Mouse (Mus musculus): Measurements from ENCODE around the gene Sema5a. TPM values are rescaled to one million over a fixed set of nuclear protein-coding genes. Genes with fewer than 3 reads are reported as not detected.
"Not testable (repeated sequence)": the region's sequence is repeated elsewhere in the genome, so short reads cannot be mapped to it uniquely, and the experiment has no call there.

The Sema5a gene
- total RNA-seq (2021), result 23.0 and 26.1 TPM in 2 replicates
- long read RNA-seq, experiment 1, partial matches to known transcripts, result 1 of 3 reads
- long read RNA-seq, experiment 1, other reads (novel, unspliced or antisense), result 2 of 3 reads
- long read RNA-seq, experiment 2, partial matches to known transcripts, result 0 of 3 reads
- long read RNA-seq, experiment 2, other reads (novel, unspliced or antisense), result 3 of 3 reads

- peak; percentile 89 for DNase-seq
These were observed at the start of gene Sema5a for GRCm38 (mm10) chr15:32244344-32244955. Gene Sema5a, plus strand, starts transcription at chr15:32244810.

DNA sequence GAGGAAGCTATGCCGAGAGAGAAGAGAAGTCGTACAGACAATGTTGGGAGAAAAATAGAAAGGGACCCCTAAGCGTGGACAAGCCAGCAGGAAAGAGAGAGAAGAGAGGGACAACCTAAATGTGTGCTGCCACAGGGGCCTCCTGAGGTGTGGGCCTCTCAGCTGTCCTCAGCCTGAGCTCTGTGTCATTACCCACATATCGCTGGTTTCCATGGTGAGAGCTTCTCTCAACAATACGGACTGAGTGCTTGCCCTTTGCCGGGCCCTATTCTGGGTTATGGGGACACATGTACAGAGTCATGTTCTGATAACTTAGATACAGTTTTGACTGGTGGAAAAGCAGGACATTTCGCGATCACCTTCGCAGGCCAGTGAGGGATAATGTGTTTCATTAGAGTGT lies 46.5 kb upstream of the Sema5a start:
- DNase-seq, result no peak

DNA sequence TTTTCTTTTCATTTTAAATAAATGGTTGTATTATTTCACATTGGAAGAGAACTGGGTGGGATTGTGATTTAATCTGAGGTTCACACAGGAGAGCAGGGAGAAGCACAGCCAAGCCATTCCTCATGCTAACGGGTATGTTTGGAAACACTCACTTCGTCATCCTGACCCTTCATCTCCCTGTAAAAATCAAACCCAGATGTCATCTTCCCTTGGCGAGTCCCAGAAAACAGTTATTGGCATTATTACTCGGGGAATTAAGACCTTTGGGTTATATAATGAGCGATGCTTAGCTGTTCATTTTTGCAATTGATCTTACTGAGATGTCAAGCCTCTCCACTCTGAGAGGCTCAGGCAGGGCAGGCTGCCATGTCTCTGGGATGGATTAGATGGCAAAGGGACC lies 46.0 kb upstream of the Sema5a start:
- DNase-seq, result no peak

- DNase-seq, result no peak
These were observed 41.4 kb upstream of the Sema5a start for GRCm38 (mm10) chr15:32203242-32203641.

- DNase-seq, result no peak
These were observed 39.7 kb upstream of the Sema5a start for GRCm38 (mm10) chr15:32204908-32205307.

DNA sequence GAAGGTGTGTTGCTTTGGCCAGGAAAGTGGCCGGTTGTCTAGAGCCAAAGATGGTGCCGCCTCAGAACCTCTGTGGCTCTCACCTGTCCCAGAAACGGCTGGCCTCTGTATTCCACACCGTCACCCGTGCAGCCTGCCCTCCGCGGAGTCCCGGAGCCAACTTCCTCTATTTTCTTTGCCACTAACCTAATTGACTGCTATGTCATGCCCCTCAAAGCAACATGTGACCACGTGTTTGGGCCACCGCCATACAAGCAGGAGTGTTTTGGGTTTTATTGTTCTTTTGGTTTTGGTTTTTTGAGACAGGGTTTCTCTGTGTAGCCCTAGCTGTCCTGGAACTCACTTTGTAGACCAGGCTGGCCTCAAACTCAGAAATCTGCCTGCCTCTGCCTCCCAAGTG lies 29.9 kb upstream of the Sema5a start:
- not testable (repeated sequence) for DNase-seq

DNA sequence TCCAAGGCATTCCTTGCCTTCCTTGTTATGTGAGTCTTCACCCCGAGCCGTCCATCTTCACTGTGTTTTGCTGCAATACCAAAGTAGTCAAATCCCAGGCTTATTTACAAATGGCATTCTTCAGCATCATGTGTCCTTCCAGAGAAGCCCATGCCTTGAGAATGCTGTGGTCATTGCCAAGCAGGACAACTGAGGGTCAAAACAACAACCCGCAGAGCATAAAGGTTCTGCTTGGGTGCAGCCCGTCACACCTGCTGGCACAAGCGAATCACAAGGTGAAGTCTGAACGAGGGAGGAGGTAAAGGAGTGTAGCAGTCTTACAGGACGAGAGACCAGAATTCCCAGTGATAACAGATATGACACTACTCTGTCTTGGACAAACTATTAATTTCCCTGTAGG lies 21.6 kb upstream of the Sema5a start:
- DNase-seq, result no peak

DNA sequence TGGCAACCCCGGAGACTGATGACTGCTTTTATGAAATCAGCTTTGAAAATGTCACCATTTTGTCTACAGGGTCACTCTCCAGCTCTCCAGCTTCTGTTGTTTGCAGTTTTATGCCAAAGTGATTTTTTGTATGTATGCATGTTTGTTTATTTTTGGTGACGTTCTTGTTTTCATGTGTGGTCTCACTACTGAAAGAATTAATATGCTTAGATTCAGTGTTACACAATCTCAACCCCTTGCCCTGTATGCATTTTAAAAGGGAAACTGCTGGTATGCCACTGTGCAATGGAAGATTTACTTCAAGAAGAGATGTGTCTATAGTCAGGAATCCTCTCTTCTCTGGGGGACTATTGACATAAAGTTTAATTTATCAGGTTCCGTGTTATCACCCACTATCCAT lies 19.2 kb upstream of the Sema5a start:
- DNase-seq, result no peak

- DNase-seq, result no peak
These were observed 18.2 kb upstream of the Sema5a start for GRCm38 (mm10) chr15:32226381-32226780.

DNA sequence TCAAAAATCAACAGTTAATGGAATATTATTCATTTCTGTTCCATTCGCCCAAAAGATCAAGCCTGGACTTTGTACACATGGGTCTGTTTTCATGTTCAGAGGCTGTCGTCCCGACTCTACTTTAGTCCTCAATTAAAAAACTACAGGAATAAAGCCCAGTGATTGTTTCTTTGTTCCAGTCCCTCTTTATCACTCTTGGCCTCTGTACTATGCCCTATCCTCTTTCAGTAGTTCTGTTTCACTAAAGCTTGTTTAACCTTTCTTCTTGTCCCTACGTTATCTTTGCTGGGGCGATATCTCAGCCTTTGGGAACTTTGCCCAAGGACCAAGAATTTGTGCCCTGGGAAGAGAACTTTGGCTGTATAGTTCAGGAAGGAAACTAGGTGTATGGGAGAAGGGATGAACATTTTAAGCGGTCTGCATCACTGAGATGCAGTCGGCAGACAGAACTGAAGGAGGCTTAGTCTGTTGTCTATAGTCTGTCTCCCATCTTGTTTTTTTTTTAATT lies 17.7 kb upstream of the Sema5a start:
- DNase-seq, result peak; percentile 25

DNA sequence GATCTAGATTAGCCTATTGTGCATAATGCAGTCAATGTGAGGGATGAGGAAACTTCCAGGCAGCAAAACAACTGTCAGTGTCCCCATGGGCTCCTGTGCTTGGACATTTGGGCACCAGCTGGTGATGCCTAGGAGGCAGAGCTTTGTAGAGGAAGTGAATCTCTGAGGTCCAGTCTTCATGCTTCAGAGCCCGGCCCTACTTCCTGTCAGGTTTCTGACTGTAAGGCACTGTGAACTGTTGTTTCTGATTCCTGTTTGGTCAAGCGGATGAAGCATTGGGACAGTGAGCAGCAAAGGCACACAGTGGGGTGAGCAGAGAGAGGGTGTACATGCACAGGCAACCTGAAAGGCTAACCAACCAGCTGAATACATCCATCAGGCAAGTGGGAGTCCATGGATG lies 14.5 kb upstream of the Sema5a start:
- no peak for DNase-seq

- DNase-seq, result no peak
These were observed 12.4 kb upstream of the Sema5a start for GRCm38 (mm10) chr15:32232189-32232588.

DNA sequence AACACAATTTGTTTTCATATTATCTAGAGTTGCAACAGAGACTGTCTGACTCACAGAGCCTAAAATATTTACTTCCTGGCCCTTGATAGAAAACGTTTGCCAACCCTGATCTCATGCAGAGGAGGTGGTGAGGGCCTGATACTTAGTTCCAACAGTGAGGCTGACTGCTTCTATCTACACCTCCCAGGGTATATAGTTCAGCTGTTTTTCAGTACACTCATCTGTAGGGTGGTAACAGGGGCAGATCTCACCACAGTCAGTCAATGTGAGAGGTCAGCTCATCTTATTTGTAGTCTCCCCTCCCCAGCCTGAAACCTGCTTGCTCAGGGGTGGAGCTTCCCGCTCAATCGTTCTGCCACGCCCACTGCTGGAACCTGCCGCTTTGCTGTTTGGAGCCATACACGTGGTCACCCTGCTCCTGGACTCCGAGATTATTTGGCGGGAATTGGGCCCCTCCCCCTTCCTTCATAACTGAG lies 11.9 kb upstream of the Sema5a start:
- DNase-seq, result peak; percentile 41

DNA sequence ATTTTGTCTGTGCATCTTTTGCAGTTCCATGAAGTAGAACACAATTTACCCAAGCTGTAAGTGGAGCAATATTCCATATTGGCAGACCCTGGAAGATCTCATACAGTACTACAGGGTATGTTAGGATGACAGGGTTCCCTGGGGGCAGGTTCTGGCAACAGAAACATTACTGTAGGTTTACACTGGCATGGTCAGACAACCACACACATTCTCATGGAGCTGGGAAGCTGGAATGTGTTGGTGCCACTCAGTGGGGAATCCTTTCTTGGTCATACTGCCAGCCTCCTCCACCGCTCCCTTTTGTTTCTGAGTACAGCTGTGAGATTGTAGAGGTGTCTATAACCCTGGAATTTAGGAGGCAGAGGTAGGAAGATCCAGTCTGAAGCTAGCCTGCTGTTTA lies 11.2 kb upstream of the Sema5a start:
- DNase-seq, result no peak

GRCm38 (mm10) chr15:32239099-32239498 lies 5.5 kb upstream of the Sema5a start:
- no peak for DNase-seq

DNA sequence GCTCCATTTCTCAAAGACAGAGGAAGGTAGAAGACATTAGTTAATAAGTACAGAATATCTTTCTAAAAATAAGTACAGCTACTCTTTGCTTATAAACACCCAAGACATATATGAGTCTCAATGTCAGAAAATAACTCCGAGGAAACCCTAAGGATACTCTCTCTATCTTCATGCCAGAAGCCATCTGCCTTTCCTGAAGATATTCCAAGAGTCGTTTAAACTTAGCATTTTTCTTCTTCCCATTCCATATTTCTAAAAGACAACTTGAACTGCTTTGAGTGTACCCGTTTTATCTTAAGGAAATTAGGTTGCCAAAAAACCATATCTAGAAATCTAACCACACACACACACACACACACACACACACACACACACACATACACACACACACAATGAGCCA lies 4.5 kb upstream of the Sema5a start:
- DNase-seq, result no peak

DNA sequence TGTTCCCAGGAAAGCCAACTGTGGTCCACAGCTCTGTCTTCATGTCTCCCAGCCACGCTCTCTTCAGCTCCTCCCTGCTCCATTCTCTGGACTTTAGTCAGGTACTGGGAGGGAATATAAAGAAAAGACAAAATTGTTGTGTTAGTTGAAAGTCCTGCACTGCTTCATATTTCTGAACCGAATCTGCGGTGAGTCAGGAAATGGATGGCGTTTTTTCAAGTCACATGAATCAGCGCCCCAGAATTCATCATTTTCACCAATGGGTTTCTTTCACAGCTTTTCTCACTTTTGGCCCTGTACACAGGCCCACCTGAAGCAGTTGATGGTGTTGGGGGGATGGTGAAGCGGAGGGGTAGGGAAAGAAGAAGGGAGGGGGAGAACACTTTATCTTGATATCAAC lies 2.9 kb upstream of the Sema5a start:
- no peak for DNase-seq

- DNase-seq, result peak; percentile 53
These were observed 1.4 kb upstream of the Sema5a start for GRCm38 (mm10) chr15:32243096-32243785.

GRCm38 (mm10) chr15:32243824-32244223 lies 786 bp upstream of the Sema5a start:
- DNase-seq, result no peak

GRCm38 (mm10) chr15:32244956-32245836 lies 586 bp downstream of the Sema5a start:
- peak; percentile 74 for DNase-seq

- DNase-seq, result peak; percentile 93
These were observed 1.4 kb downstream of the Sema5a start for GRCm38 (mm10) chr15:32245837-32246670.

Measured in adrenal gland, postnatal 14 days (tissue).